Mouse (Mus musculus): ENCODE measurements at regions not wholly inside any gene's neighbourhood (a gene's known extent, or its start where the extent isn't known, plus 50 kb on each side); places are given as distances from the start of the nearest gene placed in this dataset.

GRCm38 (mm10) chr17:45929591-45929990, 102.6 kb downstream of the Vegfa start:
- no peak for DNase-seq (ENCODE audit: extremely low spot score, low spot score)

GRCm38 (mm10) chr17:45928903-45929477, 103.2 kb downstream of the Vegfa start:
- DNase-seq (ENCODE audit: extremely low spot score, low spot score): no peak

- DNase-seq (ENCODE audit: extremely low spot score, low spot score): no peak
Observed at GRCm38 (mm10) chr17:45928013-45928412, 104.2 kb downstream of the Vegfa start.

DNA sequence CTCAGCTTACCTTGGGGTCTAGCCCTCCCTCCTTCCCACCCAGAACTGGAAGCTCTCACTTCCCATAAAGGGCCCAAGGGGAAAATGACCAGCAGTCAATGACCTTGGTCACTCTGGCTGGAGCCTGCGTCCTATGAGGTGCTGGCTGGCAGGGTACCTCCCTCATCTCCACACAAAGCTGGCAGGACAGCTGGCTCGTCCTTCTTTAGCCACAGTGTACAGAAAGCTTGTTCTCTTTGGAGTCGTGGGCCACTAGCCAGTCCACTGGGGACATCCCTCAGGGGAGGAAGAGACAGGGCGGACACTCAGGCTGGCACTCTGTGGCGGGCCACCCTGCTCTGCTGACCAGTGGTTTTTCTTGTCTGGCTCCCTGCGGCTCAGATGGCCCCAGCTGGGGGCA, 106.3 kb downstream of the Vegfa start:
- no peak for DNase-seq (ENCODE audit: extremely low spot score, low spot score)

GRCm38 (mm10) chr17:45924595-45924994, 107.6 kb downstream of the Vegfa start:
- DNase-seq (ENCODE audit: extremely low spot score, low spot score): no peak

GRCm38 (mm10) chr17:45923217-45923730, 108.9 kb downstream of the Vegfa start:
- DNase-seq (ENCODE audit: extremely low spot score, low spot score): no peak

- no peak for DNase-seq (ENCODE audit: extremely low spot score, low spot score)
Observed at GRCm38 (mm10) chr17:45917647-45918046, 114.5 kb downstream of the Vegfa start.

GRCm38 (mm10) chr17:45916937-45917336, 115.2 kb downstream of the Vegfa start:
- DNase-seq (ENCODE audit: extremely low spot score, low spot score): no peak

DNA sequence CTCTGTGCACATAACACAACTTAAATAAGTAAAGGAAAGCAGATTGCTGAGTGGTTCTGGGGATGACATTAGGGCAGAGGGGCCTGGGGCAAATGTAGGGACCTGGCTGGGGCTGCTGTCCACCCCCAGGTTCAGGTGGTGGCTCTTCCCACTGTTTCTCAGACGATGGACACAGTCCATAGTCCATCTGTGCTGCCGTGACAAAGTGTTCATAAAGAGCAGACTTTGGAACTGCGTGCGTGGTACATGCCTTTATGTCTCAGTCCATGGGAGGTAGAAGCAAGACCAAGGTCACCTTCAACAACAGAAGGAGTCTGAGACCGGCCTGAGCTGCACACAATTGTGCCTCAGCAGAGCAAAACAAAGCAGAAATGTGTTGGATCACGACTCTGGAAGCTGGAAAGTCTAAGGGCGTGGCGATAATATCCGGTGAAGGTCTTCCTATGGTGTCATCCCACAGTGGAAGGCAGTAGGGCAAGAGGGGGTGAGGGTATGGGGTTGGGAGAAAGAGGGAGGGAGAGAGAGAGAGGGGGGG, 117.4 kb downstream of the Vegfa start:
- DNase-seq (ENCODE audit: extremely low spot score, low spot score): no peak

GRCm38 (mm10) chr17:45914237-45914636, 117.9 kb downstream of the Vegfa start:
- DNase-seq (ENCODE audit: extremely low spot score, low spot score): no peak

DNA sequence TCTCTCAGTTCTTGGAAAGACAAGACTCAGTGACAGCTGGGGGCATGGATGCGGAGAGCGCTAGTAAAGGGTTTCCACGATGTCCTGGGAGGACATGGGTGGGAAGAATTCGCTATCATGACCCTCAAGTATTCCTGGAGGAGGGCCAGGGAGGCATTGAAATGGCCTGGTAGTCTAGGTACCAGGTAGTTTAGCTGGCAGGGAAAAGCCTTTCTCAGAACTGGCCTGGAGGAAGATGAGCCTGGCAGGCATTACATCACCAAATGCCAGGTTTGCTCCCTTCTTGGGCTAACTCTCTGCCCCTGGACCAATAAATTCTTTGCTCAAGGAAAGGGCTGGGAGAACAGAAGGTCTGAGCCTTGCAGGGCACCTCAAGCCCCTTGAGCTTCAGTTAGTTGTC, 118.5 kb downstream of the Vegfa start:
- no peak for DNase-seq (ENCODE audit: extremely low spot score, low spot score)

DNA sequence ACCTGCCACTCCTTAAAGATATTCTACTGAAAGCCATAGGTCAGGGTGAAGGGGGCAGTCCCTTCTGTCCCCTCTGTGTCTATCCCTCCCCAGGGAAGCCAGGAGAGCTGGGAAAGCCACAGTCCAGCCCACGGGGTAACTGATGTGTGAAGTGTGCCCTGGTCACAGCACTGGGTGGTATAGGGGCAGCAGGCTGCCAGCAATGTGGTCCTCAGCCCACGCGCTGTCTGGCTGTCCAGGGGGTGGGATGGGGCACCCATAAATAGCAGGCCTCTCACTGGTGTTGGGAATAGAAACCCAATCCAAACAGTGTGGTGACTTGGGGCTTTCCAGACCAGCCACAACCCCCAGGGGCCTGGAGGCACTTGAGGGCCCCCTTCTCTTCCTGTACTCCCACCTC, 120.0 kb downstream of the Vegfa start:
- DNase-seq (ENCODE audit: extremely low spot score, low spot score): no peak

DNA sequence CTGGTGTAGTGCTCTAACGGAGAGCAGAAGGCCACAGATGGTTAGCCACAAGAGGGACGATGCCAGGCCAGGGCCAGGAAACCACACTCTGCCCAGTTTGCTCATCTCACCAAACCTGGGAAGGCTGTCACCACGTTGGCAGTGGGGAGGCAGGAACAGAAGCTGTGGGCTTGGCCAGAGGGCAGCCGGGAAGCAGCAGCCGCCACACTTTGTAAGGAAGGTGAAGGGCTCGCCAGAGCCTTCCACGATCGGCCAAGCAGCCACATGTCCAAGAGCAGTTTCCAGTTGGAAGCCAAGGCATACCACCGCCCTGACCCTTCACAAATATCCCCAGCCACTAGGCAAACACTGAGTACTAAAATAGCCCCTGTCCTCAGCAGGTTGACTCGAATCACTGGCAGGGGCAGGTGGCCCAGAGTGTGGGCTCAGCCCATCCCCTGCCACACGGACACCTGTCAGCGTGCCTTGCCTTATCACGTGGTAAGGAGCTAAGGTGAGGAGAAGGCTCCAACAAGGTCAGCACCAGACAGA, 120.9 kb downstream of the Vegfa start:
- DNase-seq (ENCODE audit: extremely low spot score, low spot score): no peak

DNA sequence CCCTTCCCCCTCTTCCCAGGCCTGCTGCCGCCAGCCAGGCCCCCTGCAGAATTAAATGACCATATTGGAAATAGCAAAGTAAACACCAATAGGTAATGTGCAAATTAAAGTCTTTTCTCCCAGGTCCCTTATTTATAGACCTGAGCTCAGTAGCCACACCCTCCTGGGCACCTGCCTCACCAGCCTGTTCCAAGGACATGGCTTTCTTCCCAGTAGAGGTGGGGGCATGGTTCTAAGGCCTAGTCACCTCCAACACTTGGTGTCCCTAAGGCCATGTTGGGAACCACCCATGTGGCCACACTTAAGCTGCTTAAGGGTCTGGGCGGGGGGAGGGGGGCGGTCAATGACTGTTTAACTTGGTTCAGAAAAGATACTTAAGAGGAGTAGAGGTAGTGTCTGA, 121.9 kb downstream of the Vegfa start:
- DNase-seq (ENCODE audit: extremely low spot score, low spot score): no peak

DNA sequence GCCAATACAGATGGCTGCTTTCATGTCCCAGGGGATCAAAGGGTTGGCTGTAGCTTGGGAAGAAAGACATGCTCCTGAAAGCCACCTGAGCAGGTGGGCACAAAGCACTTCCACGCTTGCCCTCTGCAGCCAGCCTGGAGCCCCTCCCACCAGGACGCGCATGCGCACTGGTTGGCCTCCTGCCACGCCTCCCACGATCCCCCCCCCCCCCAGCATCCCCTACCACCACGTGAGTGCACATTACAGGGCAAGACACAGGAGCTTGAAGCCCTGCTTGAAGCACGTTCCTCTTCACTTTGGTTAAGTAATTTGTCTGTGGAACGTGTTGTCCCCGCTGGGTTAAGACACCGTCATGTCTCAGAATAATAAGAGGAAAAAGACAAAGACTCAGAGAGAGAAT, 124.6 kb downstream of the Vegfa start:
- DNase-seq (ENCODE audit: extremely low spot score, low spot score): no peak

DNA sequence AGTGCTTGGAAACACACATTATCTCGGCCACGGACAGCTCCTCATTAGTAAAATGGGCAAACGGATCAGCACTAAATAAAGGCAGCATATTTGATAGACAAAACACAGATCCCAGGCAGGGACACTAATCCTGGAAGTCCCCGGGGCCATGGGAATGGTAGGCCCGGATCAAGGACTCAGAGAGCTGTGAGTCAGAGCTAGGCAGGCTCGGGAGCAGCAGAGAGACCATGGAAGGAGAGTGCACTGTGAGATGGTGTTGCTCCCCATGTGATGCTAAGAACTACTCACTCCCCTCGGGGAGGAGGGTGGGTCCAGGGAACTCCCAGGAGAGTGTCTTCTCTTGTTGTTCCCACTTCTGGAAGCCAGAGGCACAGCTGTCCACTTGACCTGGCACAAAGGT, 126.6 kb downstream of the Vegfa start:
- DNase-seq (ENCODE audit: extremely low spot score, low spot score): no peak

DNA sequence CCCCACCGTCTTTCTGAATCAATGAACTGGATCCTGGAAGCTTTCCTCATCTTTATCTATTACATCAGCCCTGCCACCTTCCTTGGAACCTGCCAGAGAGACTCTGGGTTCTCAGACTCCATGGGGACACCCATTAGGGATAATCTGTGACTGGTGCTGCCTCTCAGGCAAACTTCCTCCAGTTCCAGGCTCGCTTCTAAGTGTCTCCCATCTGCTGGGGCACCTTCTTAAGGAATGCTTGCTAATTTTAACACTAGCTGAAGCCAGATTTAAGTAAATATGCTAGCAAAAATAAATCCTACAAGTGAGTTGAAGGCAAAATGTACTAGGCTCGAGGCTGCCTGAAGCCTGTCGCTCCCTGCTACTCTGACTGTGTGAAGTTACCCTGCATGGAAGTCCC, 127.9 kb downstream of the Vegfa start:
- DNase-seq (ENCODE audit: extremely low spot score, low spot score): no peak

DNA sequence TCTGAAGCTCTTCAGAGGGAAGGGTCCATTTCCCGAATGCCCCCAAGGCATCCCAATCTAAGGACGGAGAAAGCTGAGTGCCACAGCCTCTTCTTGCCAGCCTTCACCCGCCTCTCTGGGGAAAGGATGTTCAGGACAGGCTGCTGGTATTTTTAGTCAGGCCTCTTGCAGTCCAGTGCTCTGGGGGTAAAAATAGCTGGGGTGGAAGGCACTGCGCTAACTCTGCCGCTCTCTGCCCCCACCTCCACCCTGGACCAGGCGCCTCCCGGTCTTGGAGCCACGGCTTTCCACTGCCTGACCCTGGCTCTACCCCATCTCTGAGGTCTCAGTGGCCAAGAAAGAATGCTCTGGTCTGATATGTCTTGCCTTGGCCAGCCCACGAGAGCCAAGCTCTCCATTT, 128.9 kb downstream of the Vegfa start:
- DNase-seq (ENCODE audit: extremely low spot score, low spot score): no peak

GRCm38 (mm10) chr17:45902668-45903067, 129.5 kb downstream of the Vegfa start:
- no peak for DNase-seq (ENCODE audit: extremely low spot score, low spot score)

DNA sequence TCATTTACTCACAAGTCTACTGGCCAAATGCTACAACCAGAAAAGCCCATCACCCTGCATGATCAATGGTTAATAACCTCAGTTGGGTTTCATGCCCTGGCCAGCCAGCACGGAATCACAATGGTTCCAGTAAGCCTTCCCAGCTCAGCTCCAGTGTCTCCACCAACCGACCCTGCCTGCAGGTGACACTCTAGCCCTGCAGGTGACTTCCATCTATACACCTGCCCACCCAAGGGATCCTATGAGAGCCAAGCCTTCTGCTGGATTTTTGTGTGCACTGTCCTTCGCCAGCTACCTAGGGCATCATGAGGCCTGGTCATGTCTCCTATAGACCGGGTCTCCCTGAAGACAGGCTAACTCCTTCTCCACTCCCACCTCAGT, 135.3 kb downstream of the Vegfa start:
- DNase-seq (ENCODE audit: extremely low spot score, low spot score): no peak

- DNase-seq (ENCODE audit: extremely low spot score, low spot score): no peak
Observed at GRCm38 (mm10) chr17:45896142-45896921, 135.8 kb downstream of the Vegfa start.

DNA sequence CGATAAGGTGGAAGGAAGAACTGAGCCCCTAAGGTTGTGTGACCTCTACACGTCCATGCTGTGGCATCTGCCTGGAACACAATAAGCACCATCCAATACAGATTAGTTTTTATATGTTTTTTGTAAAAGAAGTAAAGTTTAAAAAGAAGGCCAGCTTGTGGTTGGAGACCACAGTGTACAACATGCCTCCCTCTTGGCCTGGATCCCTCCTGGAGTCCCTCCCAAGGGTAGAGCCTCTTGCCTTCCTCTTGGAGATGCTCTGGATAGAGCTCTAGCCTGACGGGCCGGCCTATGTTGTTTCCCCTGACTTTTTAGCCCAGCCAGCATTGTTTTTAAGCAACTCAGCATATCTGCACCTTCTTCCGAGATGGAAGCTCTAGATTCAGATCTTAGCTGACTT, 138.0 kb downstream of the Vegfa start:
- DNase-seq (ENCODE audit: extremely low spot score, low spot score): no peak

GRCm38 (mm10) chr17:45893698-45894097, 138.5 kb downstream of the Vegfa start:
- DNase-seq (ENCODE audit: extremely low spot score, low spot score): no peak

Data from neural tube, embryonic 10.5 days (tissue).